Mouse (Mus musculus): ENCODE data around the gene Mlh1. TPM values are rescaled to one million over a fixed set of nuclear protein-coding genes. Genes with fewer than 3 reads are reported as not detected.

Gene Mlh1
- total and polyA plus RNA-seq, 2 experiments from 2014 or later: 16.1 to 19.4 TPM

DNA sequence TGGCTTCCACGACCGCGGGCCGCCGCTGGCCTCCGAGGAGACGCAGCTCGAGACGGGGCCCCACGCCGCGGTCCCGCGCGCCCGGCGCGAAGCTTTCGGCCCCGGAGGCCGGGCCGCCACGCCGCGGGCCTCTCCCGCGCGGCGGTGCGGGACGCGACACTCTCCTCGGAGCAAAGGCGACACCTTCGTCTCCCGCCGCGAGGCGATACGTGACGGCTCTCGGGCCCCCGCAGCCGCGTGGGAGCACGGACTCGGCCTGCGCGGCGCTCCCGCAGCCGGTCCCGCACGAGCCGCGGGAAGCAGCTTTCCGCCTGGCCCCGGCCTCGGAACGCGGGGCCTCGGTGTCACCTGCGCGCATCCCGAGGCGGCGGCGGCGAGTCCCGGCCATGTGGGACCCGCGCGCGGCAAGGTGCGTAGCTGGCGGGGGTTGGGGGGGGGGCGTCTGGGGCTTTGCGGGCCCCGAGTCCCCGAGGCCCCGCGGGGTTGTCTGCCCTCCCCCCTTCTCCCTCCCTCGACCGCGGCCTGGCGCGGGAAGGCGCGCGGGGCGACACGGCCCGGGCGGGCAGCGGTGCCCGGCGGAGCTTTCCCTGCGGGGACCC, 40.4 kb upstream of the Mlh1 start:
- TF ChIP-seq CTCF (IDR thresholded peaks at IDR 0.05; ENCODE audit: low read depth): no peak
- peak; percentile 32 for DNase-seq (ENCODE audit: low spot score)
- Histone ChIP-seq H3K4me2 (ENCODE audit: low read depth, low read length) (peak overlapping the region; percentile 78), H3K4me1 (ENCODE audit: insufficient read depth, low read length) (no peaks in the 10 kb centered on the region), H3K36me3 (ENCODE audit: insufficient read depth, low read length) (no peaks in the 10 kb centered on the region), H3K9me3 (ENCODE audit: low read length) (no peaks in the 10 kb centered on the region), H3K27ac (peak overlapping the region; percentile 84), H3K4me3 (ENCODE audit: low read length) (peak overlapping the region; percentile 64), H3K27me3 (ENCODE audit: insufficient read depth, low read length) (peaks cover 6% of the 10 kb centered on the region; the same call in 1 of the 2 replicates), H3K9ac (replicated peaks; ENCODE audit: low read length) (peak overlapping the region; percentile 73)
- peak; percentile 56 for ATAC-seq
- WGBS: 4% methylated on average over 60 of the region's 98 CpGs

DNA sequence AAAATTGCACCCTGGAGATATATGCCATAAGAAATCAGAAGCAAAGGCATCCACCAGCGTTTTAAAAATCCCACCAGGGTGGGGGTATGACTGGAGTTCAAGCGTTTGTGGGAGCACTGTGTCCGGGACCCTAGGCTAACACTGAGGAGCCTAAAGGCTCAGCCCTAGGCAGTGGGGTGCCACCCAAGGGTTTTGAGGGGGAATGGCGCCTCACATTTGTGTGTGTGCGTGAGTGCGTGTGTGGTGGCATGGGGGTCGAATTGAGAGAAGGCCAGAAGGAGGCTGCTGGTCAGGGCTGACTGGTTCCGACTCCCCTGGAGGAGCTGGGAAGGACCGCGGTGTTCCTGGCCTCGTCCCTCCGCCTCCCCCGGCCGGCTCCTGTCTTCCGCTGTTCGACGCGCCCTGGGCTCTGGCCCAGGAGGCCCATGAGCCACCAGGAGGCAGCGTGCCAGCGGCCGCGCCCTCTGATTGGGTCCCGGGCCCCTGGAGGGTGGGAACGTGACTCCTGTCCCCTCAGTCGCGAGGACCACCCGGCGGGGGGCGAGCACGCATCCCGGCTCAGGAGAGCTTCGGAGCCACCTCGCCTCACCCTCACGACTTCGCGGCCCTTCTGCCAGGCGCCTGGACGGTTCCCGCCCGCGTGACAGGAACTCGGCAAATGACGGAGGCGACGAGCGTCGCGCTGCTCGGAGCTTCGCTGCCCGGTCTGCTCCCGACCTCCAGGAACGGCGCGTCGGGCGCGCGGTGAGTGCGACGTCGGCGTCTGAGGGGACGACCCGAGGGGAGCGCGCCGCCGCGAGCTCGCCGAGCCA, 39.6 kb upstream of the Mlh1 start, which contains the start of gene Trank1:
Gene Trank1 (plus strand): TSS at position 709 of the 812 bp plus-strand sequence.
- DNase-seq (ENCODE audit: low spot score) (peak; percentile 76), ATAC-seq (peak; percentile 78)
- H3K36me3 ChIP-seq (ENCODE audit: insufficient read depth, low read length): no peaks in the 10 kb centered on the region
- H3K27me3 ChIP-seq (ENCODE audit: insufficient read depth, low read length): peaks cover 6% of the 10 kb centered on the region; the same call in 1 of the 2 replicates
- H3K4me1 ChIP-seq (ENCODE audit: insufficient read depth, low read length): no peaks in the 10 kb centered on the region
- peak within 1 kb of the TSS; percentile 64 for H3K4me3 ChIP-seq (ENCODE audit: low read length)
- H3K9ac ChIP-seq (replicated peaks; ENCODE audit: low read length): peak within 1 kb of the TSS; percentile 73
- no peaks in the 10 kb centered on the region for H3K9me3 ChIP-seq (ENCODE audit: low read length)
- no peak for TF ChIP-seq CTCF (IDR thresholded peaks at IDR 0.05; ENCODE audit: low read depth)
- peak within 1 kb of the TSS; percentile 84 for H3K27ac ChIP-seq
- peak within 1 kb of the TSS; percentile 78 for H3K4me2 ChIP-seq (ENCODE audit: low read depth, low read length)
- 8% methylated on average over 66 of the region's 72 CpGs for WGBS

- no peak overlapping the region for H3K4me3 ChIP-seq (ENCODE audit: low read length)
- H3K27ac ChIP-seq: no peak overlapping the region
- DNase-seq (ENCODE audit: low spot score): no peak
- 89% methylated on average over 7 of the region's 7 CpGs for WGBS
- no peak for TF ChIP-seq CTCF (IDR thresholded peaks at IDR 0.05; ENCODE audit: low read depth)
- no peaks in the 10 kb centered on the region for H3K27me3 ChIP-seq (ENCODE audit: insufficient read depth, low read length)
- H3K36me3 ChIP-seq (ENCODE audit: insufficient read depth, low read length): no peaks in the 10 kb centered on the region
- no peak overlapping the region for H3K9ac ChIP-seq (replicated peaks; ENCODE audit: low read length)
- no peaks in the 10 kb centered on the region for H3K4me1 ChIP-seq (ENCODE audit: insufficient read depth, low read length)
- no peak overlapping the region for H3K4me2 ChIP-seq (ENCODE audit: low read depth, low read length)
- no peak for ATAC-seq
- H3K9me3 ChIP-seq (ENCODE audit: low read length): no peaks in the 10 kb centered on the region
Observed at GRCm38 (mm10) chr9:111306142-111306541, 34.6 kb upstream of the Mlh1 start.

- no peaks in the 10 kb centered on the region for H3K9me3 ChIP-seq (ENCODE audit: low read length)
- no peak overlapping the region for H3K4me2 ChIP-seq (ENCODE audit: low read depth, low read length)
- H3K27me3 ChIP-seq (ENCODE audit: insufficient read depth, low read length): no peaks in the 10 kb centered on the region
- DNase-seq (ENCODE audit: low spot score): no peak
- no peak overlapping the region for H3K4me3 ChIP-seq (ENCODE audit: low read length)
- TF ChIP-seq CTCF (IDR thresholded peaks at IDR 0.05; ENCODE audit: low read depth): no peak
- no peaks in the 10 kb centered on the region for H3K4me1 ChIP-seq (ENCODE audit: insufficient read depth, low read length)
- WGBS: 89% methylated on average over 6 of the region's 6 CpGs
- H3K27ac ChIP-seq: no peak overlapping the region
- no peak for ATAC-seq
- H3K9ac ChIP-seq (replicated peaks; ENCODE audit: low read length): no peak overlapping the region
- no peaks in the 10 kb centered on the region for H3K36me3 ChIP-seq (ENCODE audit: insufficient read depth, low read length)
Observed at GRCm38 (mm10) chr9:111304036-111304435, 32.4 kb upstream of the Mlh1 start.

DNA sequence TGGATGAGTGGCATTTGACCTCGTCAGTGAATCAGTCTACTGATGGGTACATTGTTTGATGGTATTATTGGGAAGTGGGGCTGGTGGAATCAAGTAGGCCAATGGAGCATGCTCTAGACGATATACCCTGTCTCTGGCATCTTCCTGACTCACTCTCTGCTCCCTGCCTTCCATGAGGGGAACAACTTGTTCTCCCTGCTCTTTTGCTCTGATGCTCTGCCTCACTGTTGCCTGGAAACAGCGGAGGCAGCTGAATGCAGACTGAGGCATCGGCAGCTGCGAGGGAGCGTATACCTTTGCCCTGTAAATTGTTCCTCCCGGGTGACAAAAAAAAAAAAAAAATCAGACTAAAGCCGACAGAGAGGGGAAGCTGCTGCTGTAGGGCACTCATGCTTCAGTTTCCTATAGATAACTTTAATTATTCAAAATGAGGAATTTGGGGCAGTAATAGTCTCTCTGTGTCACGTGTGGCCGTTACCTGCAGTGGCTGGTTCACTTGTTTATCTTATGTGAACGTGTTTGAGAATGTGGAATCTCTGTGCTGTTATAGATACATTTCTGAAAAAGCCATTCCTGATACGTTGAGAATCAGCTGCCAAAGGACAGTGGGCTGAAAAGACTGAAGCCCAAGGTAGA, 30.7 kb upstream of the Mlh1 start:
- no peak for TF ChIP-seq CTCF (IDR thresholded peaks at IDR 0.05; ENCODE audit: low read depth)
- Histone ChIP-seq H3K36me3 (ENCODE audit: insufficient read depth, low read length) (no peaks in the 10 kb centered on the region), H3K4me1 (ENCODE audit: insufficient read depth, low read length) (no peaks in the 10 kb centered on the region), H3K4me3 (ENCODE audit: low read length) (no peak overlapping the region), H3K9me3 (ENCODE audit: low read length) (no peaks in the 10 kb centered on the region), H3K9ac (replicated peaks; ENCODE audit: low read length) (no peak overlapping the region), H3K27me3 (ENCODE audit: insufficient read depth, low read length) (no peaks in the 10 kb centered on the region), H3K27ac (no peak overlapping the region), H3K4me2 (ENCODE audit: low read depth, low read length) (no peak overlapping the region)
- ATAC-seq (no peak), DNase-seq (ENCODE audit: low spot score) (peak; percentile 26)
- WGBS: 40% methylated on average over 12 of the region's 12 CpGs

GRCm38 (mm10) chr9:111298606-111299005, 27.0 kb upstream of the Mlh1 start:
- Histone ChIP-seq H3K4me3 (ENCODE audit: low read length) (no peak overlapping the region), H3K9me3 (ENCODE audit: low read length) (no peaks in the 10 kb centered on the region), H3K27me3 (ENCODE audit: insufficient read depth, low read length) (no peaks in the 10 kb centered on the region), H3K4me2 (ENCODE audit: low read depth, low read length) (no peak overlapping the region), H3K9ac (replicated peaks; ENCODE audit: low read length) (no peak overlapping the region), H3K4me1 (ENCODE audit: insufficient read depth, low read length) (no peaks in the 10 kb centered on the region), H3K27ac (no peak overlapping the region), H3K36me3 (ENCODE audit: insufficient read depth, low read length) (no peaks in the 10 kb centered on the region)
- TF ChIP-seq CTCF (IDR thresholded peaks at IDR 0.05; ENCODE audit: low read depth): no peak
- DNase-seq (ENCODE audit: low spot score): peak; percentile 22
- 52% methylated on average over 2 of the region's 2 CpGs for WGBS
- ATAC-seq: no peak
